ENCODE assay signal across 14 mouse cellular contexts in genomic region chr13:90679162-90680010, GRCm38 (mm10).
"Had no signal": no experiment of that assay in that cellular context is flagged by ENCODE, and none has a peak within 500 bp of the region (broad histone marks: within the 10 kb centered on the region; RNA-seq: fewer than 3 reads in every experiment).

No protein-coding gene starts in this region.

- H3K9me3 ChIP-seq: limb, embryonic 15.5 days; liver, embryonic 12.5 days; megakaryocyte, embryonic 14.5 days had no signal

- H3K36me3 ChIP-seq: limb, embryonic 15.5 days; liver, embryonic 12.5 days had no signal

- H3K4me2 ChIP-seq: limb, embryonic 15.5 days; liver, embryonic 12.5 days; lung, embryonic 14.5 days; midbrain, embryonic 11.5 days had no signal

- H3K27me3 ChIP-seq: limb, embryonic 15.5 days; liver, embryonic 12.5 days; megakaryocyte, embryonic 14.5 days had no signal

- H3K27ac ChIP-seq: limb, embryonic 15.5 days; liver, embryonic 12.5 days; macrophage had no signal

- H3K9ac ChIP-seq: limb, embryonic 15.5 days; liver, embryonic 12.5 days; lung, embryonic 14.5 days had no signal

- H3K4me1 ChIP-seq: liver, embryonic 12.5 days; megakaryocyte, embryonic 14.5 days had no signal

- DNase-seq: kidney, adult 18-20 months; kidney, postnatal 14 days; layer of hippocampus, adult 9-11 months; layer of hippocampus, postnatal 36 days; lung, embryonic 14.5 days; lung, postnatal 14 days; right cerebral cortex, adult 18-20 months; right cerebral cortex, postnatal 25 days; thymus, postnatal 36 days had no signal

- H3K4me3 ChIP-seq: limb, embryonic 15.5 days; liver, embryonic 12.5 days; megakaryocyte, embryonic 14.5 days had no signal

- ATAC-seq: liver, embryonic 12.5 days had no signal
